Mouse (Mus musculus) MEL (cell line): ENCODE results near the gene Stap1. TPM values are rescaled to one million over a fixed set of nuclear protein-coding genes. Genes with fewer than 3 reads are reported as not detected.
A peak's percentile ranks its signal among the peaks of the same experiment; 100 is the strongest.

Experiments used
- DNase-seq: peaks from one replicate; pipeline ENCODE4 v3.0.0; 2011; ENCODE audit warnings: low read depth, low spot score
- H3K27ac ChIP-seq: 2 replicates; pipeline ENCODE4 v1.5.1; 2012; ENCODE audit warnings: low read depth, mild to moderate bottlenecking, control low read depth, low read length, moderate library complexity; ENCODE audit not compliant: control insufficient read depth
- H3K27me3 ChIP-seq, 2 experiments: fragments of 150-350 bp in 1 of 2; sonication (generic) in 1 of 2; 2 replicates each; pipeline ENCODE4 v1.6.1; 2012; ENCODE audit warnings: low read length in 2 of 2, mild to moderate bottlenecking in 2 of 2, improper control_type of control experiment in 1 of 2, moderate library complexity in 1 of 2; ENCODE audit not compliant: insufficient read depth in 2 of 2, control insufficient read depth in 1 of 2
- H3K36me3 ChIP-seq, 2 experiments: 2 replicates each; pipeline ENCODE4 v1.6.1; 2012 to 2014; ENCODE audit warnings: low read length in 2 of 2, improper control_type of control experiment in 1 of 2, inconsistent platforms in 1 of 2, mild to moderate bottlenecking in 1 of 2; ENCODE audit not compliant: insufficient read depth in 2 of 2, control insufficient read depth in 1 of 2
- H3K4me1 ChIP-seq, 2 experiments: fragments of 150-350 bp in 1 of 2; sonication (generic) in 1 of 2; 2 replicates each; pipeline ENCODE4 v1.6.1; 2012; ENCODE audit warnings: low read length in 2 of 2, improper control_type of control experiment in 1 of 2, mild to moderate bottlenecking in 1 of 2; ENCODE audit not compliant: insufficient read depth in 2 of 2, control insufficient read depth in 1 of 2
- H3K4me3 ChIP-seq, 2 experiments: fragments of 150-350 bp in 1 of 2; sonication (generic) in 1 of 2; 2 replicates each; pipeline ENCODE4 v1.5.1; 2012; ENCODE audit warnings: low read depth in 2 of 2, low read length in 2 of 2, mild to moderate bottlenecking in 2 of 2, moderate library complexity in 2 of 2, control low read depth in 1 of 2, improper control_type of control experiment in 1 of 2; ENCODE audit not compliant: control insufficient read depth in 1 of 2, insufficient read depth in 1 of 2
- H3K79me2 ChIP-seq: 2 replicates; pipeline ENCODE4 v1.6.1; 2012; ENCODE audit warnings: mild to moderate bottlenecking, low read length, moderate library complexity; ENCODE audit not compliant: control insufficient read depth, poor library complexity, insufficient read depth
- H3K9ac ChIP-seq: 2 replicates; pipeline ENCODE4 v1.6.1; 2012; ENCODE audit warnings: low read depth, mild to moderate bottlenecking, control low read depth, low read length, moderate library complexity; ENCODE audit not compliant: control insufficient read depth, poor library complexity, severe bottlenecking
- H3K9me3 ChIP-seq: fragments of 150-350 bp; sonication (generic); replicated peaks from 2 replicates; pipeline ENCODE4 v1.6.1; 2012; ENCODE audit warnings: mild to moderate bottlenecking, low read length, improper control_type of control experiment, moderate library complexity; ENCODE audit not compliant: insufficient read depth
- CTCF ChIP-seq, 3 experiments: IDR thresholded peaks in 2 of 3; conservative IDR thresholded peaks in 1 of 3; 2 replicates each; pipeline ENCODE4 v1.5.1; 2011 to 2012; ENCODE audit warnings: low read length in 3 of 3, low read depth in 2 of 3, mild to moderate bottlenecking in 2 of 3, improper control_type of control experiment in 1 of 3, inconsistent platforms in 1 of 3, mixed read lengths in 1 of 3, moderate library complexity in 1 of 3; ENCODE audit not compliant: control insufficient read depth in 1 of 3, insufficient read depth in 1 of 3, poor library complexity in 1 of 3, severe bottlenecking in 1 of 3
- ELF1 ChIP-seq: IDR thresholded peaks from 2 replicates; pipeline ENCODE4 v1.6.1; 2014; ENCODE audit warnings: low read depth, mild to moderate bottlenecking, inconsistent platforms, low read length, improper control_type of control experiment, moderate library complexity
- EP300 ChIP-seq, 2 experiments: IDR thresholded peaks; 2 replicates each; pipeline ENCODE4 v1.6.1; 2011; ENCODE audit warnings: improper control_type of control experiment in 2 of 2, low read length in 2 of 2, low read depth in 1 of 2, mild to moderate bottlenecking in 1 of 2
- ETS1 ChIP-seq: IDR thresholded peaks from 2 replicates; pipeline ENCODE4 v1.6.1; 2012; ENCODE audit warnings: low read depth, mild to moderate bottlenecking, inconsistent platforms, low read length, improper control_type of control experiment, moderate library complexity
- GABPA ChIP-seq: IDR thresholded peaks from 2 replicates; pipeline ENCODE4 v1.6.1; 2012; ENCODE audit warnings: low read depth, mild to moderate bottlenecking, inconsistent platforms, low read length, improper control_type of control experiment, moderate library complexity
- GATA1 ChIP-seq: IDR thresholded peaks from 2 replicates; pipeline ENCODE4 v1.6.1; 2011; ENCODE audit warnings: low read depth, low read length, improper control_type of control experiment
- HCFC1 ChIP-seq: IDR thresholded peaks from 2 replicates; pipeline ENCODE4 v1.6.1; 2012; ENCODE audit warnings: low read depth, mild to moderate bottlenecking, inconsistent platforms, low read length, improper control_type of control experiment, moderate library complexity
- JUND ChIP-seq: IDR thresholded peaks from 2 replicates; pipeline ENCODE4 v1.6.1; 2011; ENCODE audit warnings: low read depth, mild to moderate bottlenecking, improper control_type of control experiment, low read length
- MEF2A ChIP-seq: IDR thresholded peaks from 2 replicates; pipeline ENCODE4 v1.6.1; 2014; ENCODE audit warnings: low read depth, mild to moderate bottlenecking, inconsistent platforms, low read length, improper control_type of control experiment; ENCODE audit not compliant: poor library complexity, insufficient replicate concordance, severe bottlenecking; ENCODE audit errors: extremely low read depth
- NRF1 ChIP-seq: IDR thresholded peaks from 2 replicates; pipeline ENCODE4 v1.6.1; 2014; ENCODE audit warnings: low read depth, mild to moderate bottlenecking, inconsistent platforms, low read length, improper control_type of control experiment, moderate library complexity; ENCODE audit not compliant: poor library complexity, insufficient read depth, severe bottlenecking
- RCOR1 ChIP-seq: IDR thresholded peaks from 2 replicates; pipeline ENCODE4 v1.6.1; 2012; ENCODE audit warnings: low read depth, mild to moderate bottlenecking, inconsistent platforms, low read length, improper control_type of control experiment
- SMC3 ChIP-seq: IDR thresholded peaks from 2 replicates; pipeline ENCODE4 v1.6.1; 2011; ENCODE audit warnings: low read depth, low read length, improper control_type of control experiment
- TAL1 ChIP-seq: IDR thresholded peaks from 2 replicates; pipeline ENCODE4 v1.6.1; 2012; ENCODE audit warnings: mild to moderate bottlenecking, inconsistent platforms, low read length, moderate library complexity, mixed read lengths
- TCF12 ChIP-seq: IDR thresholded peaks from 2 replicates; pipeline ENCODE4 v1.6.1; 2014; ENCODE audit warnings: low read depth, mild to moderate bottlenecking, inconsistent platforms, low read length, improper control_type of control experiment, moderate library complexity
- UBTF ChIP-seq: IDR thresholded peaks from 2 replicates; pipeline ENCODE4 v1.6.1; 2012; ENCODE audit warnings: low read depth, mild to moderate bottlenecking, inconsistent platforms, low read length, improper control_type of control experiment, moderate library complexity, borderline replicate concordance; ENCODE audit not compliant: insufficient read depth
- USF1 ChIP-seq: IDR thresholded peaks from 2 replicates; pipeline ENCODE4 v1.6.1; 2014; ENCODE audit warnings: low read depth, mild to moderate bottlenecking, inconsistent platforms, low read length, improper control_type of control experiment, moderate library complexity
- polyA plus RNA-seq, 2 experiments: library from polyadenylated mRNA; stranded (reverse) in 1 of 2; unstranded in 1 of 2; fragments of >175 nt in 1 of 2; fragments of >200 nt in 1 of 2; gene quantifications; 2 replicates each; pipeline versions ENCODE4 v1.2.1 to v1.2.4; 2012; ENCODE audit warnings: low replicate concordance in 2 of 2, low read depth in 1 of 2; ENCODE audit not compliant: insufficient read length in 2 of 2, insufficient read depth in 1 of 2, missing spikeins in 1 of 2
- total RNA-seq: library from RNA; depleted of rRNA; stranded (reverse); fragments of 300-350 nt; gene quantifications from 2 replicates; pipeline ENCODE4 v1.2.3, GENCODE M21; 2012

Gene Stap1
- total and polyA plus RNA-seq, 3 experiments = 0.03 TPM; not detected in 2

DNA sequence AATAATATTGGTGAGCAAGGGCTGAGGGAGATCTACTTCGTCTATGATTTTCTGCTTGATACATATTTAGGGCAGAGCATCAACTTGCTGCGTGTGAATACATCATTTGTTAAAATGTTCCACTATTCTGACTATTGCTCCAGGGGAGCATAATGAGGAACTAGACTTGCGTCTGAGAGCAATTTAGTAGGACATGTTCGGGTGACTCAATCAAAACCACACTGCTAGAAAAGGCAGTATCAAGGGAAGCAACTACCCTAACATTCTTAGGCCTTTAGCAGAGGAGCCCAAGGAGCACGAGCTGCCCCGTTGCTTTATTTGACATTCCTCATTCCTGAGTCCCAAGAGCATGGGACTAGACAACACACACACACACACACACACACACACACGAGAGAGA is 13.4 kb downstream of the Stap1 start:
- H3K79me2 ChIP-seq = no peaks in the 10 kb centered on the region
- TF ChIP-seq ELF1 (no peak), MEF2A (no peak)
- TF ChIP-seq, all 39 proteins: peak for 0
- no peak overlapping the region for H3K27ac ChIP-seq
- no peaks in the 10 kb centered on the region for H3K9me3 ChIP-seq
- no peaks in the 10 kb centered on the region for H3K27me3 ChIP-seq
- peaks cover 0 to 10% of the 10 kb centered on the region in 2 experiments; a peak in 2 of 4 replicates for H3K36me3 ChIP-seq
- H3K4me3 ChIP-seq = no peak overlapping the region
- peaks cover 0 to 3% of the 10 kb centered on the region in 2 experiments; a peak in 2 of 4 replicates for H3K4me1 ChIP-seq
- DNase-seq = peak; percentile 33
- no peak overlapping the region for H3K9ac ChIP-seq

DNA sequence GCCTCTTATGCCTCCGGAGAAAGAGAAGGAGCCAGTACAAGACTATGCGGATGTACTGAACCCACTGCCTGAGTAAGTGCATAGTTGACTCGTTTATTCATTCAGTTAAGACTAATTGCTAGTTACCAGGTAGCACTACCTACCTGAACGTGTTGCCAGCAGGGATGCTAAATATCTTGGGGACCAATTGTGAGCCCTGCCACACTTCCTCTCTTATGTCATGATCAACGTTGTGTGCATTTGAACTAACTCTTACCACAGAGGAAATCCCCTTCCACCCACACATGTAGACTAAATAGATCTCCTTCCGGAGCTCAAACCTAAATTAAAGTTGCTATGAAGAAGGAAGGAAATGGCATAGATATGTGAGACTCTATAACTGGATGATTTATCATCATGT is 15.2 kb downstream of the Stap1 start:
- Histone ChIP-seq H3K9me3 (no peaks in the 10 kb centered on the region), H3K4me1 (peaks cover 0 to 3% of the 10 kb centered on the region in 2 experiments; a peak in 2 of 4 replicates), H3K27me3 (no peaks in the 10 kb centered on the region), H3K79me2 (no peaks in the 10 kb centered on the region), H3K4me3 (no peak overlapping the region), H3K36me3 (peaks cover 0 to 10% of the 10 kb centered on the region in 2 experiments; a peak in 2 of 4 replicates), H3K9ac (no peak overlapping the region), H3K27ac (no peak overlapping the region)
- TF ChIP-seq EP300 (IDR thresholded peaks at IDR 0.05; ENCODE audit: low read depth in 1 of 2, low read length in 2 of 2) (peak in 1 of 2 experiments; percentile 22; a peak in 1 of 4 replicates), SMC3 (no peak)
- DNase-seq = peak; percentile 37

DNA sequence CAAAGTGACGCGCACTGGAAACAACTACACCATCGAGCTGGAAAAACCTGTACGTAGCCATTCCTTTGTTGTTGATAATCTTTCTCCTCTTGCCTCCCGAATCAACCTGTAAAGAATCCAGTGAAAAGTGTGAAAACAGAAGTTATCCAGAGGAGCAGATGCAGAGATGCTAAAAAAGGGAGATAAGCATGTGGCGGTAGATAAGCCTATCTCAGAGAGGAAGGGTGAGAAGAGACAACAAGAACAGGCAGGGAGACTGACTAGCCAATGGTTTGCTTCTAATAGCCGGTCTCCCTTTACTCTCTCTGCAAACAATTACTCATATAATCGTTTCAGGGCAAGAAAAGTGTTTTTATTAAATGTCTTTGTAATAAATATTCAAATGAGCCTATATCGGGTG is 23.2 kb downstream of the Stap1 start:
- Histone ChIP-seq H3K9me3 (no peaks in the 10 kb centered on the region), H3K79me2 (no peaks in the 10 kb centered on the region), H3K4me3 (no peak overlapping the region), H3K9ac (no peak overlapping the region), H3K27me3 (no peaks in the 10 kb centered on the region), H3K36me3 (peaks cover 0 to 6% of the 10 kb centered on the region in 2 experiments; a peak in 2 of 4 replicates), H3K27ac (no peak overlapping the region), H3K4me1 (peaks cover 0 to 7% of the 10 kb centered on the region in 2 experiments; a peak in 2 of 4 replicates)
- TF ChIP-seq GATA1 (peak; percentile 81), CTCF (IDR thresholded peaks at IDR 0.05 in 2 of 3, conservative IDR thresholded peaks at IDR 0.05 in 1 of 3; ENCODE audit: control insufficient read depth in 1 of 3, insufficient read depth in 1 of 3, low read depth in 2 of 3, low read length in 3 of 3, poor library complexity in 1 of 3, severe bottlenecking in 1 of 3) (no peak), USF1 (no peak), RCOR1 (0 out of 2 replicates have a peak, but pooled peaks have one; percentile 22), GABPA (no peak), UBTF (no peak), TAL1 (no peak), TCF12 (peak; percentile 57), JUND (no peak), EP300 (IDR thresholded peaks at IDR 0.05; ENCODE audit: low read depth in 1 of 2, low read length in 2 of 2) (peak; percentile 51 to 61; a peak in 2 of 4 replicates), ELF1 (no peak), NRF1 (no peak), HCFC1 (no peak), ETS1 (0 out of 2 replicates have a peak, but pooled peaks have one; percentile 16)
- DNase-seq = no peak
